Mouse (Mus musculus) forebrain, embryonic 12.5 days (tissue): Measurements from ENCODE around the gene Polr1b. TPM values are rescaled to one million over a fixed set of nuclear protein-coding genes. Genes with fewer than 3 reads are reported as not detected.
A peak's percentile ranks its signal among the peaks of the same experiment; 100 is the strongest.

Experiments used
- ATAC-seq: fragments of 200-750 bp; cut with Nextera tagmentation; 2 replicates; pipeline ENCODE4 v1.8.0; 2017; ENCODE audit warnings: moderate TSS enrichment; ENCODE audit not compliant: low FRiP score
- H3K27ac ChIP-seq: fragments of 300-500 bp; sonication (generic); 2 replicates; pipeline ENCODE4 v1.5.1; 2016; ENCODE audit warnings: mild to moderate bottlenecking
- H3K27me3 ChIP-seq: fragments of 300-500 bp; sonication (generic); 2 replicates; pipeline ENCODE4 v1.6.1; 2016; ENCODE audit warnings: mild to moderate bottlenecking
- H3K36me3 ChIP-seq: fragments of 300-500 bp; sonication (generic); replicated peaks from 2 replicates; pipeline ENCODE4 v1.6.1; 2016; ENCODE audit warnings: mild to moderate bottlenecking
- H3K4me1 ChIP-seq: fragments of 300-500 bp; sonication (generic); 2 replicates; pipeline ENCODE4 v1.6.1; 2016
- H3K4me2 ChIP-seq: fragments of 300-500 bp; sonication (generic); 2 replicates; pipeline ENCODE4 v1.6.1; 2016; ENCODE audit warnings: mild to moderate bottlenecking, moderate library complexity
- H3K4me3 ChIP-seq: fragments of 300-500 bp; sonication (generic); replicated peaks from 2 replicates; pipeline ENCODE4 v1.5.1; 2016; ENCODE audit warnings: mild to moderate bottlenecking
- H3K9ac ChIP-seq: fragments of 300-500 bp; sonication (generic); 2 replicates; pipeline ENCODE4 v1.6.1; 2016; ENCODE audit warnings: mild to moderate bottlenecking
- H3K9me3 ChIP-seq: fragments of 300-500 bp; sonication (generic); 2 replicates; pipeline ENCODE4 v1.6.1; 2016
- WGBS: fragments of 180-500 bp; shearing (Covaris S2); methylation state at CpG from one replicate; pipeline ENCODE4 v1.1.7; 2016; 5-methylcytosine and 5-hydroxymethylcytosine counted together
- polyA plus RNA-seq: library from polyadenylated mRNA; unstranded; fragments of >200 nt; fragmentation: Nextera tagmentation; extraction: Ambion mirVana; gene quantifications from 2 replicates; pipeline ENCODE4 v1.2.1, GENCODE M21; 2016

Gene Polr1b
- polyA plus RNA-seq, 1 experiment from 2014 or later = 27.1 TPM

DNA sequence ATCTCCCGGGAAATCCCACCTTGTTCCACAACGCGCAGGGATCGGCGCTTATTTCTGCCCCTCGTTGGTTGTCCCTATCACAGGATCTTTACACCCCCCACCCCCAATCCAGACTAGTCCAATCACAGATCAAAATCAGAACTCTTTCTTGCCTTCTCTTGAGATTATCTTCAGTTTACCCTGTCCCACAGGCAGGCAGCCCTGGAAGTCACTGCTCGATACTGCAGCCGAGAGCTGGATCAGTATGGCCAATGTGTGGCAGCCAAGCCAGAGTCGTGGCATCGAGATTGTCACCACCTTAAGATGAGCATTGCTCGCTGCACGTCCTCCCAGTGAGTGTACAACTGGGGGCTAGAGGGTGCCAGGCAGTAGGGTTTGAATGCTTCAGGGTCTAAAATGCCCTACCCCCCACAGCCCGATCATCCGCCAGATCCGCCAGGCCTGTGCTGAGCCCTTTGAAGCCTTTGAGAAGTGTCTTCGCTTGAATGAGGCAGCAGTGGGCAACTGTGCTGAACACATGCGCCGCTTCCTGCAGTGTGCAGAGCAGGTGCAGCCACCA, 29.3 kb downstream of the Polr1b start:
- H3K4me1 ChIP-seq = peaks cover 15% of the 10 kb centered on the region
- peak overlapping the region; percentile 61 for H3K4me3 ChIP-seq
- no peaks in the 10 kb centered on the region for H3K27me3 ChIP-seq
- H3K36me3 ChIP-seq = peaks cover 55% of the 10 kb centered on the region
- ATAC-seq = peak; percentile 21; the same call in 1 of the 2 replicates
- H3K9ac ChIP-seq = peak overlapping the region; percentile 71
- H3K27ac ChIP-seq = peak overlapping the region; percentile 85
- 38% methylated on average over 18 of the region's 18 CpGs for WGBS
- peak overlapping the region; percentile 78 for H3K4me2 ChIP-seq
- H3K9me3 ChIP-seq = 0 out of 2 replicates have a peak, but pooled peaks cover 6% of the 10 kb centered on the region

DNA sequence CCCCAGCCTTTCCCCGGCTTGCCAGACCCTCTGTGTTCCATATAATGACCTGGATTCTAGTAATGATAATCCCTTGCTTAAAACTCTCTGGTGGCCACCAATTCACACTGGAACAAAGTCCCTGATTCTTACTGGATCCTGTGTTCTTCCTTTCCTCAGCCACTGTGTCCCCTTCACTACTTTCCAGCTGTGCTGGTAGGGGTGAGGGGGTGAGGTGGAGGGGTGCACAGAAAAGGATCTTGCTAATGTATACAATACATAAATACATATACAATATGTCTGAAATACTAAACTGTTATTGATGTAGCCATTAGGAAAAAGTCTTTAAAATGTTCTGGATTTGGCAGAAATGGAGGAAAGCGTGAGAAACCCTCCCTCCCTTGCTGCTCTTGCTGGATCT, 30.0 kb downstream of the Polr1b start:
- H3K4me1 ChIP-seq = peaks cover 15% of the 10 kb centered on the region
- no peaks in the 10 kb centered on the region for H3K27me3 ChIP-seq
- no peak overlapping the region for H3K9ac ChIP-seq
- no peak overlapping the region for H3K27ac ChIP-seq
- H3K4me3 ChIP-seq = no peak overlapping the region
- H3K9me3 ChIP-seq = 0 out of 2 replicates have a peak, but pooled peaks cover 6% of the 10 kb centered on the region
- 98% methylated on average over 2 of the region's 2 CpGs for WGBS
- H3K36me3 ChIP-seq = peaks cover 48% of the 10 kb centered on the region
- peak overlapping the region; percentile 78 for H3K4me2 ChIP-seq
- no peak for ATAC-seq

DNA sequence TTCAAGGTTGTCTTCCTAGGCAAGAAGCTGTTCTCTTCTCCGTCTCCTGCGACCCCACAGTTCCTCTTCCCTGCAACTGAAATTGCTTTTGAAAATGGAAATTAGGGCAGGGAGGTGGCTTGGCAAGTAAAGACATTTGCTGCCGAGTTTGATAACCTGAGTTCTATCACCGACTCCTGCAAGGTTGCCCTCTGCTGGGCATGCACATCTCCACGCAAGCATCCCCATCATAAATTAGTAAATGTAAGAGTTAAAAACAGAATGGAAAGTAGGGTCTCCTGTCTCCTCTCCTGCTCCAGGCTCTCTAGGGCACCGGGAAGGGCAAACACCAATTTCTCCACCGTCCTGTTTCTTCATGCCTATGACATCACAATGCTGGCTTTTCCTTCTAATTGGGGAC, 31.4 kb downstream of the Polr1b start:
- Histone ChIP-seq H3K36me3 (peaks cover 34% of the 10 kb centered on the region), H3K27ac (no peak overlapping the region), H3K27me3 (no peaks in the 10 kb centered on the region), H3K4me2 (no peak overlapping the region), H3K9me3 (0 out of 2 replicates have a peak, but pooled peaks cover 6% of the 10 kb centered on the region), H3K4me3 (no peak overlapping the region), H3K4me1 (peaks cover 15% of the 10 kb centered on the region), H3K9ac (no peak overlapping the region)
- no peak for ATAC-seq
- 95% methylated on average over 7 of the region's 7 CpGs for WGBS

DNA sequence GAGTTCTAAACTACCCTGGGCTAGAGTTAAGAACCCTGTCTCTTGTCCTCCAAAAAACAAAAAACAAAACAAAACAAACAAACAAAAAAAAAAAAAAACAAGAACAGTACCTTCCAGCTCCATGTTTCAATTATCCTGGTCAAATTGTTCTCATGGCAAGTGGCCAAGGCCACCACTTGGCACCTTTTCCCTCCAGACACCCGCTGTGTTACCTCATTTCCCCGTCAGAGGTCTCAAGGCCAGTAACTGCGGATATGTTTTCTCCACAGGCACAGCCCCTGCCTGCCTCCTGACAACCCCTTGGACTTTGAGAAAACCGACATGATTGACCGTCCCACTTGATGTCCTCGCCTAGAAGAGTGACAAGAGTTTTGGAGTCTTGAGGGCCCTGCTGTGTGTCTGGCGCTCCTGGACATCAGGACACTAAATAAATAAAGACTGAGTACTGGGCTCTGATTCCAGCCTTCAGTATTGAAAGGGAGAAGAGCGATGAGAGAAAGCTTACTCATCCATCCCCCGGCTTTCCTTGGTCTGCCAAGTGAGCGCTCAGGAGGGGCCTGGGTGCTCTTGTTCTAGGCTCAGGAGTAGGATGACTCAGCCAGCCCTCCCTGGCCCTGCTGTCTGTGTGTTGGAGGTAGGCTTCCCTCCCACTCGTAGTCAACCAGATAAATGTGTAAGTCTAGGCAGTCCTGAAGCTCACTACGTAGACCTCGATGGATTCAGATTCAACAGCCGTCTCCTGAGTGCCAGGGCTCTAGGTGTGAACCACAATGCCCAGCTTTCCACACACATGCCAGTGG, 32.4 kb downstream of the Polr1b start:
- Histone ChIP-seq H3K4me3 (no peak overlapping the region), H3K9me3 (0 out of 2 replicates have a peak, but pooled peaks cover 6% of the 10 kb centered on the region), H3K27ac (no peak overlapping the region), H3K36me3 (peaks cover 30% of the 10 kb centered on the region), H3K4me2 (no peak overlapping the region), H3K27me3 (no peaks in the 10 kb centered on the region), H3K4me1 (peaks cover 15% of the 10 kb centered on the region), H3K9ac (no peak overlapping the region)
- no peak for ATAC-seq
- 96% methylated on average over 14 of the region's 14 CpGs for WGBS

DNA sequence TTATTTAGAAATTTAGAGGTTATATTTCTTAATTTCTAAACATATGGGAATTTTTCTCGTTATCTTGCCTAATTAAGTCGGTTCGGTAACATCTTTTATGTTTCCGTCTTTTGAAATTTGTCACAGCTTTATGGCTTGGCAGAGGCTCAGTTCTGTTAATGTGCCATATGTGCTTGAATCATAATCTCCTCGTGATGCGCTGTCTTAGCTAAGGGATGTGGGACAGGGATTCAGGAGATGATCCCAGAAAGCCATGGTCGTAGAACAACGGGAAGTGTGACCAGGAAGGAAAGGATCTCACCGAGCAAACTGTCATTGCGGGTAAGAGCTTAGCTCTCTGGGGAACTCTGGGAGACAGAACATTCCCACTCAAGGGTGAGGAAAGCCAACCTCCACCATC, 39.1 kb downstream of the Polr1b start:
- 82% methylated on average over 10 of the region's 10 CpGs for WGBS
- Histone ChIP-seq H3K4me2 (no peak overlapping the region), H3K9ac (no peak overlapping the region), H3K4me3 (no peak overlapping the region), H3K9me3 (no peaks in the 10 kb centered on the region), H3K36me3 (no peaks in the 10 kb centered on the region), H3K4me1 (no peaks in the 10 kb centered on the region), H3K27me3 (no peaks in the 10 kb centered on the region), H3K27ac (no peak overlapping the region)
- ATAC-seq = no peak

DNA sequence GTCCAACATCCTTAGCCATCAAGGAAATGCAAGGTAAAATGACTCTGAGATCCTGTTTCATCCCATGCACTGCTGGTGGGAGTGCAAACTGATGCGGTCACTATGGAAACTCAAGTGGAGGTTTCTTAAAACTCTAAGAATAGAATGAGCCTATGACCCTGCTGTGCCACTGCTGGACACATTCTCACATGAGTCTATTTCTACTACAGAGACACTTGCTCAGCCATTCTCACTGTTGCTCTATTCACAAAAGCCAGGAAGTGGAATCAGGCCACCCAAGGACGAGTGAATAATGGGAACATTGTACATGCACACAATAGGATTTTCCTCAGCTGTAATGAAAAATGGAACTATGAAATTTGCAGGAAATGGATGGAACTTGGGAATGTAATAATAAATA, 48.0 kb downstream of the Polr1b start:
- WGBS = 35% methylated on average over 2 of the region's 2 CpGs
- no peak for ATAC-seq

DNA sequence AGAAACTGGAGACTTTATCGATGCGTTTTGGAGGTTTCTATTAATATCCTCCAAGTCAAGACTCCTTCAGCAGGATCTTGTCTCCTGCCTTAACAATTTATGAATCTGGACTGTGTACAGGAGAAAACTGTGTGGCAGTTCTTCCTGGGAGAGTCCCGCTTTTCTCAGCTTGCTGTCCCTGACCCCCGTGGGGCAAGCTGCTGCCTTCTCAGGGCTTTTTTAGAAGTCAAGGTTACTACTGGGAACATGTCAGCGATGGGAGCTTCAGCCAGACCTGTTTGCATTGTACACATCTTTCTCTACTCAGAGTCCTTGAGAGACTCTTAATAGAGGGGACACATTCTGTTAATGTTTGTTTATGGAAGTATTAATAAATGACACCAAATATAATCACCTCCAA, 49.6 kb downstream of the Polr1b start:
- H3K27me3 ChIP-seq = no peaks in the 10 kb centered on the region
- H3K4me1 ChIP-seq = no peaks in the 10 kb centered on the region
- H3K36me3 ChIP-seq = no peaks in the 10 kb centered on the region
- WGBS = 90% methylated on average over 5 of the region's 5 CpGs
- H3K9ac ChIP-seq = no peak overlapping the region
- no peak overlapping the region for H3K4me2 ChIP-seq
- H3K4me3 ChIP-seq = no peak overlapping the region
- H3K27ac ChIP-seq = no peak overlapping the region
- H3K9me3 ChIP-seq = no peaks in the 10 kb centered on the region
- no peak for ATAC-seq

More for the DNA sequence above, 48.0 kb downstream of the Polr1b start:
- Histone ChIP-seq H3K36me3 (no peaks in the 10 kb centered on the region), H3K9ac (no peak overlapping the region), H3K27me3 (no peaks in the 10 kb centered on the region), H3K9me3 (no peaks in the 10 kb centered on the region), H3K4me3 (no peak overlapping the region), H3K4me2 (no peak overlapping the region), H3K27ac (no peak overlapping the region), H3K4me1 (no peaks in the 10 kb centered on the region)

DNA sequence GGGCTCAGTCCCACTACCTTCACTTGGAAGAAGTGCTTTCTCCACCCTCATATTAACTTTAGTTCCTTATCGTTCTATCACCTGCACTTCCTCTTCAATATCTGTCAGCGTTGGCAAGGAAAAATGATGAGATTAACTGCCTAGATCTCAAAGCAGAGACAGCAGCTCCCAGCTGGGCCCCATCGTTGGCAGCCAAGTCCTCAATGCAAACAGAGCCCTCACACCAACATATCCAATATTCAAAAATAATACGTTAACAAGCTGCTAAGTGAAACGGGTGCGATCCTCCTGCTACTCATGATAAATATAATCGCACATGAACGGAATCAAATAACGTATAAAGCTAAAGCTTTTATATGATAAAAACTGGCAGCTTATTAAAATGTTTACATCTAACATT, 50.3 kb downstream of the Polr1b start:
- no peak for ATAC-seq
- Histone ChIP-seq H3K27ac (no peak overlapping the region), H3K9me3 (no peaks in the 10 kb centered on the region), H3K4me2 (no peak overlapping the region), H3K9ac (no peak overlapping the region), H3K36me3 (no peaks in the 10 kb centered on the region), H3K27me3 (no peaks in the 10 kb centered on the region), H3K4me3 (no peak overlapping the region), H3K4me1 (no peaks in the 10 kb centered on the region)
- 90% methylated on average over 9 of the region's 9 CpGs for WGBS

DNA sequence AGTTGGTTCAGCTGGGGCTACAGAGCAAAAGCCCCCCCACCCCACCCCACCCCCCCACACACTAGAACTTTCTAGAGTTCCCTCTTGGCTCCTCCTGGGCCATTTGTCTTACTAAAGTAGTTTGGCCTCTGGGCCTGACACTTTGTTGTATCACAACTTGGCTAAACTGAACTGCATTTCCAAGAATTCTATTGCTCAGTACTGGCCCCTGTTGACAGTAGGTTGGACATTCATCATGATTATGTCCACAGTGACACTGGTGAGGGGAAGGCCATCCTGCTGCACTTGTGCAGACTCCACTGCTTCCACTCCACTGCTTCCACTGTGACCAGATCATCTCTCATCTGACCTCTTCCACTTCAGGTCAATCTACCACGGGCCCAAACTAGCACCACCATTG, 52.0 kb downstream of the Polr1b start:
- Histone ChIP-seq H3K27me3 (no peaks in the 10 kb centered on the region), H3K4me3 (no peak overlapping the region), H3K9ac (no peak overlapping the region), H3K36me3 (no peaks in the 10 kb centered on the region), H3K27ac (no peak overlapping the region), H3K4me1 (no peaks in the 10 kb centered on the region), H3K4me2 (no peak overlapping the region), H3K9me3 (no peaks in the 10 kb centered on the region)
- ATAC-seq = no peak
- WGBS = 84% methylated on average over 1 of the region's 1 CpGs

DNA sequence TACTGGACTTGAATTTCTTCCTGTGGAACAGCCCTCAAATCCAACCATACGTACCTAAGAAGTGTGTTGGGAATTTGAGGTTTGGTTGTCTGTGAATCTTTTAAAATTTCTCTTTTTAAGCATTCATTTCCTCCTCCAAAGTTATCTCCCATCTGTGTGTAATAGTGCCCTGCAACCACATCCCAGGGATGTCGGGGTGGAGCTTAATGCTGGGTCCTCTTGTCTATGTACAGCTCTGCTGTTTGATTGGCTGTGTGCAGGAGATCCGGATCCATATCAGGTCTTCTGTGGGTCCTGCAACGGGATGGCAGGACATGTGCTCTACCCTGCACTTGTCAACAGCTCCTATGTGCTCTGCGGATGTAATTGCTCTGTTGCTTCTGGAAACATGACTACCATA, 64.0 kb downstream of the Polr1b start:
- WGBS = 86% methylated on average over 5 of the region's 5 CpGs
- H3K27ac ChIP-seq = no peak overlapping the region
- no peak overlapping the region for H3K4me2 ChIP-seq
- no peaks in the 10 kb centered on the region for H3K36me3 ChIP-seq
- no peak overlapping the region for H3K9ac ChIP-seq
- no peak for ATAC-seq
- H3K4me1 ChIP-seq = 0 out of 2 replicates have a peak, but pooled peaks cover 7% of the 10 kb centered on the region
- no peak overlapping the region for H3K4me3 ChIP-seq
- H3K9me3 ChIP-seq = no peaks in the 10 kb centered on the region
- no peaks in the 10 kb centered on the region for H3K27me3 ChIP-seq

DNA sequence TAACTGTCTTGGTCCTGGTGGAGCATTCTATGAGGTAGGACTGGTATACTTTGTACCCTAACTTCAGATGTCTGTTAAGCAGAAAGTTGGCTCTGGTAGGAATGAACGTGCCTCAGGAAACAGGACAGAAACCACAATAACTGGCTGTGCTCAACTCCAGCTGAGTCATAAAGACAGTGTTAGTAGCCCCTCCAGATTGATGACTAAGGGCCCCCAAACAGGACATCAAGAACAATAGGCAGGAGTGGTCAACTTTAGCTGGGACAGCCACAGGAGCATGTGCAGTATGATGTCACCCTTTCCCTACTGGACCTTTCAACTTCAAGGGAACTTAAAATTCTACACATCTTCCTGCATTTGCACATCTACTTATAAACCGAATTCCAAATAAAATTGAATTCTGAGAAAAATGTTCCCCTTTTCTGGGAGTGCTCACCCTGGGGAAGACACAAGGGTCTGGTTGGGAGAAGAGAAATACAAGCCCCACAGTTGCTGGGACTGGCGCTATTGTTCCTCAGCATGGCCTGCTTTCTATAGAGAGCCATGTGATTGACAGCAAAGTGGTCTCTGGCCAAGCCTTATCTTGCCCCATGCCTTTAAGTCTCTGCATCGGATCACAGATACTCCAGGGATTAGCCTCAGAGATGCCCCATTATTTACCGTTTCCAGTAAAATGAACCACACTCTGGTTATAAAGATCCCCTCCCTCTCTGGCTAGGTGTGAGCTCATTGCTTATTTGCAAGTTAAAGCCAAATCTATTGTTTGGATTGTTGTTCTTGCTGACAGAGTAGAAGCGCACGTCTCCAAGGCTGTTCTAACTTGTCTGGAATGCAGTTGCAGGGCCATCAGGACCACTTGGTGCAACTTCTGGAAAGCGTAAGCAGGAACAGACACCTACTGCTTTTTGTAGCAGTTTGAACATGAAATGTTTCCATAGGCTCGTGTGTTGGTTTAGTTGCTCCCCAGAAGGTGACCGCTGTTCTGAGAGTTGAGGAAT, 66.0 kb downstream of the Polr1b start:
- no peaks in the 10 kb centered on the region for H3K36me3 ChIP-seq
- no peak for ATAC-seq
- no peaks in the 10 kb centered on the region for H3K27me3 ChIP-seq
- H3K4me1 ChIP-seq = 0 out of 2 replicates have a peak, but pooled peaks cover 7% of the 10 kb centered on the region
- no peaks in the 10 kb centered on the region for H3K9me3 ChIP-seq
- H3K27ac ChIP-seq = no peak overlapping the region
- H3K4me2 ChIP-seq = no peak overlapping the region
- no peak overlapping the region for H3K4me3 ChIP-seq
- 68% methylated on average over 10 of the region's 10 CpGs for WGBS
- H3K9ac ChIP-seq = no peak overlapping the region

DNA sequence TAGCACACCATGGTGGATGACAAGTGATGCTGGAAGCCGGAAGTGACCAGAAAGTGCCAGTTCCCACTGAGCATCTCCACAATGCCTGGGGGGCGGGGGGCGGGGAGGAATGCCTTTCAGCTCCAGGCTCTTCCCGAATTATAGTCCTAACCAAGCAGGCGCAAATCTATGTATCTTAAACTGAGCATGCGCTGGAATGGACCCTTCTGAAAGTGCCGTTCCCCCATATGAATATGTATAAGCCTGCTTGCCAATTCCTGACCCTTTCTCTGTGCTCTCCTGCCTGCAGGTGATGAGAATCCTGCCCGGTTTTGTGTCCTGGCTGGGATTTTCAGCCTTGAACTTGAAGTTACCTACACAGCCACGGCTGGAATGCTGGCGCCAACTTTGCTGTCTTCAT, 72.6 kb downstream of the Polr1b start:
- Histone ChIP-seq H3K27me3 (no peaks in the 10 kb centered on the region), H3K4me3 (no peak overlapping the region), H3K9ac (no peak overlapping the region), H3K9me3 (no peaks in the 10 kb centered on the region), H3K27ac (no peak overlapping the region), H3K36me3 (no peaks in the 10 kb centered on the region), H3K4me1 (no peaks in the 10 kb centered on the region), H3K4me2 (no peak overlapping the region)
- ATAC-seq = no peak
- WGBS = 62% methylated on average over 10 of the region's 10 CpGs
